Mouse (Mus musculus): ENCODE data around the gene Crlf1. TPM values are rescaled to one million over a fixed set of nuclear protein-coding genes. Genes with fewer than 3 reads are reported as not detected.

Gene Crlf1
- polyA plus RNA-seq, 1 experiment: 0.70 TPM

- Histone ChIP-seq H3K4me3 (ENCODE audit: control insufficient read depth, insufficient read depth, low read length) (no peak overlapping the region), H3K27ac (ENCODE audit: control insufficient read depth, insufficient read depth, low read length) (no peak overlapping the region), H3K36me3 (ENCODE audit: control insufficient read depth, insufficient read depth, low read length) (no peaks in the 10 kb centered on the region)
Observed at GRCm38 (mm10) chr8:70467229-70467725, 25.7 kb upstream of the Crlf1 start.

DNA sequence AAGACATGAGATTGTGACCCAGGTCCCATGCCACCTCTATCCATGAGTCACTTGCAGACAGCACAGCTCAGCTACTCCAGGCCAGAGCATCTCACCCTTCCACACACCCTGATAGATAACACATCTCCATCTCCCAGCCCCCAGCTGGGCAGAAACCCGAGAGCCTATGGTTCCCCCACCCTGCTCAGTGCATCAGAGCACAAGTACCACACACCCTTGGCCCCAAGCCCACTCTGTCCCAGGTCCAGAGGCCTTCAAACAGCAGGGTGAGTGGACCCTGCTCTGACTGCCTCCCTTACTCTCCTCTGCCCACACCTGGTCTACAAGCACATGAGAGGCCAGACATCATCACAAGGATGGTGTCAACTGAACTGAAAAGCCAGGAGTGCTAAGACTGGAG lies 25.1 kb upstream of the Crlf1 start:
- TF ChIP-seq POLR2A (IDR thresholded peaks at IDR 0.05; ENCODE audit: control insufficient read depth, extremely low read depth, insufficient read depth, low read length, poor library complexity) (no peak), CTCF (IDR thresholded peaks at IDR 0.05; ENCODE audit: borderline replicate concordance, control insufficient read depth, extremely low read depth, insufficient read depth, low read length, poor library complexity) (no peak)
- no peak for DNase-seq
- no peak overlapping the region for H3K4me3 ChIP-seq (ENCODE audit: control insufficient read depth, insufficient read depth, low read length)
- H3K4me1 ChIP-seq (replicated peaks; ENCODE audit: control insufficient read depth, insufficient read depth, low read length): no peaks in the 10 kb centered on the region
- no peaks in the 10 kb centered on the region for H3K36me3 ChIP-seq (ENCODE audit: control insufficient read depth, insufficient read depth, low read length)
- no peak overlapping the region for H3K27ac ChIP-seq (ENCODE audit: control insufficient read depth, insufficient read depth, low read length)
- 94% methylated on average over 1 of the region's 1 CpGs for WGBS
- H3K27me3 ChIP-seq (ENCODE audit: control insufficient read depth, insufficient read depth, low read length): no peaks in the 10 kb centered on the region

More at GRCm38 (mm10) chr8:70467229-70467725, 25.7 kb upstream of the Crlf1 start:
- WGBS: 96% methylated on average over 5 of the region's 5 CpGs
- DNase-seq: no peak
- TF ChIP-seq CTCF (IDR thresholded peaks at IDR 0.05; ENCODE audit: borderline replicate concordance, control insufficient read depth, extremely low read depth, insufficient read depth, low read length, poor library complexity) (no peak), POLR2A (IDR thresholded peaks at IDR 0.05; ENCODE audit: control insufficient read depth, extremely low read depth, insufficient read depth, low read length, poor library complexity) (no peak)
- Histone ChIP-seq H3K4me1 (replicated peaks; ENCODE audit: control insufficient read depth, insufficient read depth, low read length) (no peaks in the 10 kb centered on the region), H3K27me3 (ENCODE audit: control insufficient read depth, insufficient read depth, low read length) (no peaks in the 10 kb centered on the region)

GRCm38 (mm10) chr8:70468733-70469132 lies 24.2 kb upstream of the Crlf1 start:
- no peak overlapping the region for H3K27ac ChIP-seq (ENCODE audit: control insufficient read depth, insufficient read depth, low read length)
- H3K4me1 ChIP-seq (replicated peaks; ENCODE audit: control insufficient read depth, insufficient read depth, low read length): no peaks in the 10 kb centered on the region
- no peaks in the 10 kb centered on the region for H3K36me3 ChIP-seq (ENCODE audit: control insufficient read depth, insufficient read depth, low read length)
- no peaks in the 10 kb centered on the region for H3K27me3 ChIP-seq (ENCODE audit: control insufficient read depth, insufficient read depth, low read length)
- WGBS: 97% methylated on average over 4 of the region's 4 CpGs
- no peak overlapping the region for H3K4me3 ChIP-seq (ENCODE audit: control insufficient read depth, insufficient read depth, low read length)
- TF ChIP-seq POLR2A (IDR thresholded peaks at IDR 0.05; ENCODE audit: control insufficient read depth, extremely low read depth, insufficient read depth, low read length, poor library complexity) (no peak), CTCF (IDR thresholded peaks at IDR 0.05; ENCODE audit: borderline replicate concordance, control insufficient read depth, extremely low read depth, insufficient read depth, low read length, poor library complexity) (no peak)
- no peak for DNase-seq

- TF ChIP-seq CTCF (IDR thresholded peaks at IDR 0.05; ENCODE audit: borderline replicate concordance, control insufficient read depth, extremely low read depth, insufficient read depth, low read length, poor library complexity) (no peak), POLR2A (IDR thresholded peaks at IDR 0.05; ENCODE audit: control insufficient read depth, extremely low read depth, insufficient read depth, low read length, poor library complexity) (no peak)
- no peak for DNase-seq
- no peak overlapping the region for H3K4me3 ChIP-seq (ENCODE audit: control insufficient read depth, insufficient read depth, low read length)
- no peak overlapping the region for H3K27ac ChIP-seq (ENCODE audit: control insufficient read depth, insufficient read depth, low read length)
- WGBS: 67% methylated on average over 10 of the region's 10 CpGs
- no peaks in the 10 kb centered on the region for H3K27me3 ChIP-seq (ENCODE audit: control insufficient read depth, insufficient read depth, low read length)
- H3K4me1 ChIP-seq (replicated peaks; ENCODE audit: control insufficient read depth, insufficient read depth, low read length): no peaks in the 10 kb centered on the region
- no peaks in the 10 kb centered on the region for H3K36me3 ChIP-seq (ENCODE audit: control insufficient read depth, insufficient read depth, low read length)
Observed at GRCm38 (mm10) chr8:70469295-70469916, 23.6 kb upstream of the Crlf1 start.

GRCm38 (mm10) chr8:70469938-70470337 lies 23.0 kb upstream of the Crlf1 start:
- Histone ChIP-seq H3K27ac (ENCODE audit: control insufficient read depth, insufficient read depth, low read length) (no peak overlapping the region), H3K36me3 (ENCODE audit: control insufficient read depth, insufficient read depth, low read length) (no peaks in the 10 kb centered on the region)
- 93% methylated on average over 2 of the region's 2 CpGs for WGBS

GRCm38 (mm10) chr8:70471856-70472255 lies 21.1 kb upstream of the Crlf1 start:
- H3K4me3 ChIP-seq (ENCODE audit: control insufficient read depth, insufficient read depth, low read length): no peak overlapping the region
- no peaks in the 10 kb centered on the region for H3K27me3 ChIP-seq (ENCODE audit: control insufficient read depth, insufficient read depth, low read length)
- WGBS: 98% methylated on average over 7 of the region's 7 CpGs
- TF ChIP-seq CTCF (IDR thresholded peaks at IDR 0.05; ENCODE audit: borderline replicate concordance, control insufficient read depth, extremely low read depth, insufficient read depth, low read length, poor library complexity): no peak
- TF ChIP-seq POLR2A (IDR thresholded peaks at IDR 0.05; ENCODE audit: control insufficient read depth, extremely low read depth, insufficient read depth, low read length, poor library complexity): no peak
- no peak overlapping the region for H3K27ac ChIP-seq (ENCODE audit: control insufficient read depth, insufficient read depth, low read length)
- H3K4me1 ChIP-seq (replicated peaks; ENCODE audit: control insufficient read depth, insufficient read depth, low read length): peaks cover 7% of the 10 kb centered on the region
- no peaks in the 10 kb centered on the region for H3K36me3 ChIP-seq (ENCODE audit: control insufficient read depth, insufficient read depth, low read length)
- DNase-seq: no peak

More at GRCm38 (mm10) chr8:70469938-70470337, 23.0 kb upstream of the Crlf1 start:
- no peaks in the 10 kb centered on the region for H3K27me3 ChIP-seq (ENCODE audit: control insufficient read depth, insufficient read depth, low read length)
- H3K4me3 ChIP-seq (ENCODE audit: control insufficient read depth, insufficient read depth, low read length): no peak overlapping the region
- H3K4me1 ChIP-seq (replicated peaks; ENCODE audit: control insufficient read depth, insufficient read depth, low read length): no peaks in the 10 kb centered on the region
- DNase-seq: no peak
- TF ChIP-seq CTCF (IDR thresholded peaks at IDR 0.05; ENCODE audit: borderline replicate concordance, control insufficient read depth, extremely low read depth, insufficient read depth, low read length, poor library complexity) (no peak), POLR2A (IDR thresholded peaks at IDR 0.05; ENCODE audit: control insufficient read depth, extremely low read depth, insufficient read depth, low read length, poor library complexity) (no peak)
